Mouse (Mus musculus) forebrain, embryonic 10.5 days (tissue): ENCODE data around the gene Gpcpd1. TPM values are rescaled to one million over a fixed set of nuclear protein-coding genes. Genes with fewer than 3 reads are reported as not detected.

Experiments
- DNase-seq: peaks from one replicate; pipeline ENCODE4 v3.0.0-alpha.2; 2017; ENCODE audit warnings: low spot score; ENCODE audit errors: extremely low spot score
- H3K27ac ChIP-seq: fragments of 300-500 bp; sonication (generic); 2 replicates; pipeline ENCODE4 v1.5.1; 2016; ENCODE audit warnings: mild to moderate bottlenecking
- H3K27me3 ChIP-seq: fragments of 300-500 bp; sonication (generic); 2 replicates; pipeline ENCODE4 v1.6.1; 2016; ENCODE audit warnings: mild to moderate bottlenecking; ENCODE audit not compliant: poor library complexity, severe bottlenecking
- H3K36me3 ChIP-seq: fragments of 300-500 bp; sonication (generic); replicated peaks from 2 replicates; pipeline ENCODE4 v1.6.1; 2016; ENCODE audit warnings: mild to moderate bottlenecking, moderate library complexity
- H3K4me1 ChIP-seq: fragments of 300-500 bp; sonication (generic); 2 replicates; pipeline ENCODE4 v1.6.1; 2016
- H3K4me3 ChIP-seq: fragments of 300-500 bp; sonication (generic); 2 replicates; pipeline ENCODE4 v1.5.1; 2016; ENCODE audit warnings: mild to moderate bottlenecking, moderate library complexity
- H3K9me3 ChIP-seq: fragments of 300-500 bp; sonication (generic); 2 replicates; pipeline ENCODE4 v1.6.1; 2016; ENCODE audit warnings: mild to moderate bottlenecking, moderate library complexity
- WGBS: fragments of 180-500 bp; shearing (Covaris S2); methylation state at CpG from one replicate; pipeline ENCODE4 v1.1.7; 2016; 5-methylcytosine and 5-hydroxymethylcytosine counted together
- polyA plus RNA-seq: library from polyadenylated mRNA; unstranded; fragments of >200 nt; fragmentation: Nextera tagmentation; extraction: Ambion mirVana; gene quantifications from 2 replicates; pipeline ENCODE4 v1.2.1, GENCODE M21; 2016

Gpcpd1 gene
- polyA plus RNA-seq, 1 experiment from 2014 or later: 31.7 TPM

- Histone ChIP-seq H3K36me3 (peaks cover 39% of the 10 kb centered on the region), H3K4me3 (no peak overlapping the region), H3K4me1 (peaks cover 4% of the 10 kb centered on the region; the same call in 1 of the 2 replicates), H3K27ac (no peak overlapping the region), H3K27me3 (no peaks in the 10 kb centered on the region), H3K9me3 (no peaks in the 10 kb centered on the region)
- no peak for DNase-seq
- WGBS: 95% methylated on average over 1 of the region's 1 CpGs
Observed at GRCm38 (mm10) chr2:132527864-132528263, 59.7 kb downstream of the Gpcpd1 start.

- Histone ChIP-seq H3K27me3 (no peaks in the 10 kb centered on the region), H3K36me3 (peaks cover 33% of the 10 kb centered on the region), H3K4me1 (peaks cover 4% of the 10 kb centered on the region; the same call in 1 of the 2 replicates), H3K9me3 (no peaks in the 10 kb centered on the region), H3K27ac (no peak overlapping the region), H3K4me3 (no peak overlapping the region)
- no peak for DNase-seq
- 79% methylated on average over 10 of the region's 10 CpGs for WGBS
Observed at GRCm38 (mm10) chr2:132526894-132527532, 60.5 kb downstream of the Gpcpd1 start.

GRCm38 (mm10) chr2:132526110-132526509 lies 61.4 kb downstream of the Gpcpd1 start:
- H3K36me3 ChIP-seq: peaks cover 24% of the 10 kb centered on the region
- no peaks in the 10 kb centered on the region for H3K9me3 ChIP-seq
- no peak for DNase-seq
- no peak overlapping the region for H3K27ac ChIP-seq
- WGBS: 48% methylated on average over 4 of the region's 4 CpGs
- peaks cover 4% of the 10 kb centered on the region; the same call in 1 of the 2 replicates for H3K4me1 ChIP-seq
- H3K27me3 ChIP-seq: no peaks in the 10 kb centered on the region
- H3K4me3 ChIP-seq: no peak overlapping the region

GRCm38 (mm10) chr2:132518021-132518901 lies 69.3 kb downstream of the Gpcpd1 start:
- Histone ChIP-seq H3K4me1 (peaks cover 8% of the 10 kb centered on the region; the same call in 1 of the 2 replicates), H3K36me3 (no peaks in the 10 kb centered on the region), H3K27me3 (no peaks in the 10 kb centered on the region), H3K27ac (0 out of 2 replicates have a peak overlapping the region, but pooled peaks have one; percentile 8), H3K9me3 (no peaks in the 10 kb centered on the region), H3K4me3 (no peak overlapping the region)
- WGBS: 78% methylated on average over 18 of the region's 18 CpGs
- DNase-seq: peak; percentile 14

GRCm38 (mm10) chr2:132517194-132517836 lies 70.2 kb downstream of the Gpcpd1 start:
- no peak overlapping the region for H3K27ac ChIP-seq
- H3K9me3 ChIP-seq: no peaks in the 10 kb centered on the region
- no peaks in the 10 kb centered on the region for H3K27me3 ChIP-seq
- no peak overlapping the region for H3K4me3 ChIP-seq
- DNase-seq: no peak
- no peaks in the 10 kb centered on the region for H3K36me3 ChIP-seq
- WGBS: 84% methylated on average over 6 of the region's 6 CpGs
- peaks cover 15% of the 10 kb centered on the region for H3K4me1 ChIP-seq

GRCm38 (mm10) chr2:132516130-132517030 lies 71.1 kb downstream of the Gpcpd1 start:
- Histone ChIP-seq H3K9me3 (no peaks in the 10 kb centered on the region), H3K27ac (no peak overlapping the region), H3K4me3 (no peak overlapping the region), H3K27me3 (no peaks in the 10 kb centered on the region), H3K36me3 (no peaks in the 10 kb centered on the region), H3K4me1 (peaks cover 16% of the 10 kb centered on the region)
- WGBS: 35% methylated on average over 16 of the region's 16 CpGs
- DNase-seq: peak; percentile 71

GRCm38 (mm10) chr2:132515607-132516006 lies 71.9 kb downstream of the Gpcpd1 start:
- no peak overlapping the region for H3K4me3 ChIP-seq
- H3K4me1 ChIP-seq: peaks cover 16% of the 10 kb centered on the region
- DNase-seq: no peak
- H3K36me3 ChIP-seq: no peaks in the 10 kb centered on the region
- no peak overlapping the region for H3K27ac ChIP-seq
- 91% methylated on average over 13 of the region's 13 CpGs for WGBS
- no peaks in the 10 kb centered on the region for H3K27me3 ChIP-seq
- no peaks in the 10 kb centered on the region for H3K9me3 ChIP-seq

- H3K27ac ChIP-seq: no peak overlapping the region
- H3K27me3 ChIP-seq: no peaks in the 10 kb centered on the region
- no peak for DNase-seq
- no peaks in the 10 kb centered on the region for H3K36me3 ChIP-seq
- whole genome bisulfite sequencing: 87% methylated on average over 14 of the region's 14 CpGs
- no peaks in the 10 kb centered on the region for H3K9me3 ChIP-seq
- H3K4me1 ChIP-seq: peaks cover 16% of the 10 kb centered on the region
- no peak overlapping the region for H3K4me3 ChIP-seq
Observed at GRCm38 (mm10) chr2:132515076-132515475, 72.5 kb downstream of the Gpcpd1 start.

- 76% methylated on average over 6 of the region's 6 CpGs for WGBS
- H3K36me3 ChIP-seq: no peaks in the 10 kb centered on the region
Observed at GRCm38 (mm10) chr2:132514353-132514752, 73.2 kb downstream of the Gpcpd1 start.

GRCm38 (mm10) chr2:132513371-132514181 lies 74.0 kb downstream of the Gpcpd1 start:
- Histone ChIP-seq H3K36me3 (no peaks in the 10 kb centered on the region), H3K4me3 (no peak overlapping the region), H3K4me1 (peaks cover 16% of the 10 kb centered on the region), H3K27me3 (no peaks in the 10 kb centered on the region), H3K27ac (no peak overlapping the region), H3K9me3 (no peaks in the 10 kb centered on the region)
- DNase-seq: no peak
- 78% methylated on average over 12 of the region's 12 CpGs for WGBS

More at GRCm38 (mm10) chr2:132514353-132514752, 73.2 kb downstream of the Gpcpd1 start:
- H3K9me3 ChIP-seq: no peaks in the 10 kb centered on the region
- no peak overlapping the region for H3K27ac ChIP-seq
- DNase-seq: no peak
- H3K27me3 ChIP-seq: no peaks in the 10 kb centered on the region
- peaks cover 16% of the 10 kb centered on the region for H3K4me1 ChIP-seq
- H3K4me3 ChIP-seq: no peak overlapping the region

- H3K36me3 ChIP-seq: no peaks in the 10 kb centered on the region
- H3K4me1 ChIP-seq: peaks cover 11% of the 10 kb centered on the region
- H3K27ac ChIP-seq: 0 out of 2 replicates have a peak overlapping the region, but pooled peaks have one; percentile 16
- DNase-seq: peak; percentile 11
- no peak overlapping the region for H3K4me3 ChIP-seq
- no peaks in the 10 kb centered on the region for H3K9me3 ChIP-seq
- no peaks in the 10 kb centered on the region for H3K27me3 ChIP-seq
- WGBS: 81% methylated on average over 11 of the region's 11 CpGs
Observed at GRCm38 (mm10) chr2:132512977-132513351, 74.6 kb downstream of the Gpcpd1 start.
